Mouse (Mus musculus) MEL (cell line): ENCODE results near the gene Idh3b.

ENCODE experiments used
- CTCF ChIP-seq, 3 experiments: IDR thresholded peaks in 2 of 3; conservative IDR thresholded peaks in 1 of 3; 2 replicates each; pipeline ENCODE4 v1.5.1; 2011 to 2012; ENCODE audit warnings: low read length in 3 of 3, low read depth in 2 of 3, mild to moderate bottlenecking in 2 of 3, improper control_type of control experiment in 1 of 3, inconsistent platforms in 1 of 3, mixed read lengths in 1 of 3, moderate library complexity in 1 of 3; ENCODE audit not compliant: control insufficient read depth in 1 of 3, insufficient read depth in 1 of 3, poor library complexity in 1 of 3, severe bottlenecking in 1 of 3
- EP300 ChIP-seq, 2 experiments: IDR thresholded peaks; 2 replicates each; pipeline ENCODE4 v1.6.1; 2011; ENCODE audit warnings: improper control_type of control experiment in 2 of 2, low read length in 2 of 2, low read depth in 1 of 2, mild to moderate bottlenecking in 1 of 2
- NRF1 ChIP-seq: IDR thresholded peaks from 2 replicates; pipeline ENCODE4 v1.6.1; 2014; ENCODE audit warnings: low read depth, mild to moderate bottlenecking, inconsistent platforms, low read length, improper control_type of control experiment, moderate library complexity; ENCODE audit not compliant: poor library complexity, insufficient read depth, severe bottlenecking
- POLR2A ChIP-seq, 2 experiments: IDR thresholded peaks; 2 replicates each; pipeline ENCODE4 v1.6.1; 2011 to 2012; ENCODE audit warnings: low read length in 2 of 2, mild to moderate bottlenecking in 2 of 2, control low read depth in 1 of 2, improper control_type of control experiment in 1 of 2, low read depth in 1 of 2, moderate library complexity in 1 of 2; ENCODE audit not compliant: control insufficient read depth in 1 of 2, insufficient read depth in 1 of 2, poor library complexity in 1 of 2
- POLR2AphosphoS2 ChIP-seq: IDR thresholded peaks from 2 replicates; pipeline ENCODE4 v1.6.1; 2011; ENCODE audit warnings: low read length, improper control_type of control experiment
- POLR2AphosphoS5 ChIP-seq: IDR thresholded peaks from 2 replicates; pipeline ENCODE4 v1.6.1; 2012; ENCODE audit warnings: low read depth, borderline replicate concordance, mild to moderate bottlenecking, inconsistent platforms, low read length, moderate library complexity, mixed read lengths
- RAD21 ChIP-seq: IDR thresholded peaks from 2 replicates; pipeline ENCODE4 v1.6.1; 2011; ENCODE audit warnings: mild to moderate bottlenecking, low read depth, low read length, improper control_type of control experiment
- TBP ChIP-seq: IDR thresholded peaks from 2 replicates; pipeline ENCODE4 v1.8.0; 2011; ENCODE audit warnings: low read depth, low read length, improper control_type of control experiment
- UBTF ChIP-seq: IDR thresholded peaks from 2 replicates; pipeline ENCODE4 v1.6.1; 2012; ENCODE audit warnings: low read depth, mild to moderate bottlenecking, inconsistent platforms, low read length, improper control_type of control experiment, moderate library complexity, borderline replicate concordance; ENCODE audit not compliant: insufficient read depth
- USF1 ChIP-seq: IDR thresholded peaks from 2 replicates; pipeline ENCODE4 v1.6.1; 2014; ENCODE audit warnings: low read depth, mild to moderate bottlenecking, inconsistent platforms, low read length, improper control_type of control experiment, moderate library complexity
- USF2 ChIP-seq, 2 experiments: IDR thresholded peaks; 2 replicates each; pipeline ENCODE4 v1.6.1; 2011 to 2012; ENCODE audit warnings: improper control_type of control experiment in 2 of 2, low read length in 2 of 2, borderline replicate concordance in 1 of 2, inconsistent platforms in 1 of 2, low read depth in 1 of 2, mild to moderate bottlenecking in 1 of 2; ENCODE audit not compliant: insufficient read depth in 1 of 2

- no peak for TF ChIP-seq EP300 (IDR thresholded peaks at IDR 0.05; ENCODE audit: low read depth in 1 of 2, low read length in 2 of 2)
- no peak for TF ChIP-seq CTCF (IDR thresholded peaks at IDR 0.05 in 2 of 3, conservative IDR thresholded peaks at IDR 0.05 in 1 of 3; ENCODE audit: control insufficient read depth in 1 of 3, insufficient read depth in 1 of 3, low read depth in 2 of 3, low read length in 3 of 3, poor library complexity in 1 of 3, severe bottlenecking in 1 of 3)
- TF ChIP-seq USF1 = no peak
- TF ChIP-seq TBP = no peak
- no peak for TF ChIP-seq UBTF
- TF ChIP-seq USF2 (IDR thresholded peaks at IDR 0.05; ENCODE audit: borderline replicate concordance in 1 of 2, insufficient read depth in 1 of 2, low read depth in 1 of 2, low read length in 2 of 2) = no peak
- no peak for TF ChIP-seq POLR2A (IDR thresholded peaks at IDR 0.05; ENCODE audit: control insufficient read depth in 1 of 2, insufficient read depth in 1 of 2, low read depth in 1 of 2, low read length in 2 of 2, poor library complexity in 1 of 2)
- no peak for TF ChIP-seq RAD21
- no peak for TF ChIP-seq POLR2AphosphoS2
- TF ChIP-seq POLR2AphosphoS5 = no peak
- no peak for TF ChIP-seq NRF1
Measured at GRCm38 (mm10) chr2:130280818-130281217, 3.5 kb downstream of the Idh3b start.
